Mouse (Mus musculus) kidney, embryonic 14.5 days (tissue): ENCODE results near the gene Gstt2. TPM values are rescaled to one million over a fixed set of nuclear protein-coding genes. Genes with fewer than 3 reads are reported as not detected.
A peak's percentile ranks its signal among the peaks of the same experiment; 100 is the strongest.

Experiments
- ATAC-seq: fragments of 200-750 bp; cut with Nextera tagmentation; 2 replicates; pipeline ENCODE4 v1.8.0; 2017; ENCODE audit warnings: moderate number of reproducible peaks, mild to moderate bottlenecking, moderate TSS enrichment, moderate library complexity; ENCODE audit not compliant: low FRiP score, low TSS enrichment
- H3K27ac ChIP-seq: fragments of 300-500 bp; sonication (generic); 2 replicates; pipeline ENCODE4 v1.5.1; 2014; ENCODE audit warnings: low read depth, mild to moderate bottlenecking, low read length, moderate library complexity, mixed read lengths
- H3K27me3 ChIP-seq: fragments of 300-500 bp; sonication (generic); 2 replicates; pipeline ENCODE4 v1.6.1; 2014; ENCODE audit warnings: mild to moderate bottlenecking, low read length; ENCODE audit not compliant: control insufficient read depth, insufficient read depth
- H3K36me3 ChIP-seq: fragments of 300-500 bp; sonication (generic); 2 replicates; pipeline ENCODE4 v1.6.1; 2014; ENCODE audit warnings: low read length, mixed read lengths; ENCODE audit not compliant: control insufficient read depth, insufficient read depth
- H3K4me1 ChIP-seq: fragments of 300-500 bp; sonication (generic); 2 replicates; pipeline ENCODE4 v1.6.1; 2014; ENCODE audit warnings: low read length, mixed read lengths; ENCODE audit not compliant: control insufficient read depth, insufficient read depth
- H3K4me2 ChIP-seq: fragments of 300-500 bp; sonication (generic); replicated peaks from 2 replicates; pipeline ENCODE4 v1.6.1; 2014; ENCODE audit warnings: low read depth, mild to moderate bottlenecking, low read length
- H3K4me3 ChIP-seq: fragments of 300-500 bp; sonication (generic); 2 replicates; pipeline ENCODE4 v1.5.1; 2014; ENCODE audit warnings: mild to moderate bottlenecking, low read length
- H3K9ac ChIP-seq: fragments of 300-500 bp; sonication (generic); 2 replicates; pipeline ENCODE4 v1.6.1; 2014; ENCODE audit warnings: low read depth, mild to moderate bottlenecking, low read length, moderate library complexity
- H3K9me3 ChIP-seq: fragments of 300-500 bp; sonication (generic); 2 replicates; pipeline ENCODE4 v1.6.1; 2016; ENCODE audit warnings: low read length; ENCODE audit not compliant: control insufficient read depth
- WGBS: fragments of 180-500 bp; shearing (Covaris S2); extraction: QIAGEN DNeasy Blood & Tissue Kit; methylation state at CpG from one replicate; pipeline ENCODE4 v1.1.7; 2014; 5-methylcytosine and 5-hydroxymethylcytosine counted together
- polyA plus RNA-seq: library from polyadenylated mRNA; unstranded; fragments of >200 nt; fragmentation: Nextera tagmentation; extraction: Ambion mirVana; gene quantifications from 2 replicates; pipeline ENCODE4 v1.2.1, GENCODE M21; 2014

The Gstt2 gene
- polyA plus RNA-seq, 1 experiment from 2014 or later, result 28.2 TPM

- H3K27ac ChIP-seq, result no peak overlapping the region
- no peak overlapping the region for H3K9ac ChIP-seq
- H3K36me3 ChIP-seq, result peaks cover 19% of the 10 kb centered on the region; the same call in 1 of the 2 replicates
- no peak overlapping the region for H3K4me3 ChIP-seq
- no peaks in the 10 kb centered on the region; the same call in 1 of the 2 replicates for H3K9me3 ChIP-seq
- peaks cover 18% of the 10 kb centered on the region; the same call in 1 of the 2 replicates for H3K4me1 ChIP-seq
- H3K27me3 ChIP-seq, result no peaks in the 10 kb centered on the region
- no peak overlapping the region for H3K4me2 ChIP-seq
- WGBS, result 82% methylated on average over 3 of the region's 3 CpGs
- no peak for ATAC-seq
Observed at GRCm38 (mm10) chr10:75856976-75857375, 19.8 kb upstream of the Gstt2 start.

- 63% methylated on average over 11 of the region's 11 CpGs for WGBS
- Histone ChIP-seq H3K27ac (no peak overlapping the region), H3K9ac (no peak overlapping the region), H3K4me3 (no peak overlapping the region), H3K4me1 (peaks cover 18% of the 10 kb centered on the region; the same call in 1 of the 2 replicates), H3K9me3 (no peaks in the 10 kb centered on the region), H3K4me2 (no peak overlapping the region), H3K36me3 (peaks cover 19% of the 10 kb centered on the region; the same call in 1 of the 2 replicates), H3K27me3 (no peaks in the 10 kb centered on the region)
- ATAC-seq, result no peak
Observed at GRCm38 (mm10) chr10:75856155-75856907, 19.1 kb upstream of the Gstt2 start.

GRCm38 (mm10) chr10:75855416-75855981 is 18.3 kb upstream of the Gstt2 start:
- no peaks in the 10 kb centered on the region for H3K9me3 ChIP-seq
- no peak for ATAC-seq
- 94% methylated on average over 15 of the region's 15 CpGs for WGBS
- H3K9ac ChIP-seq, result no peak overlapping the region
- H3K4me1 ChIP-seq, result peaks cover 14% of the 10 kb centered on the region; the same call in 1 of the 2 replicates
- no peak overlapping the region for H3K4me2 ChIP-seq
- H3K27ac ChIP-seq, result no peak overlapping the region
- no peak overlapping the region for H3K4me3 ChIP-seq
- peaks cover 19% of the 10 kb centered on the region; the same call in 1 of the 2 replicates for H3K36me3 ChIP-seq
- no peaks in the 10 kb centered on the region for H3K27me3 ChIP-seq

GRCm38 (mm10) chr10:75854791-75855190 is 17.6 kb upstream of the Gstt2 start:
- no peaks in the 10 kb centered on the region for H3K27me3 ChIP-seq
- no peak overlapping the region for H3K4me2 ChIP-seq
- H3K36me3 ChIP-seq, result peaks cover 19% of the 10 kb centered on the region; the same call in 1 of the 2 replicates
- H3K4me3 ChIP-seq, result no peak overlapping the region
- H3K27ac ChIP-seq, result no peak overlapping the region
- no peaks in the 10 kb centered on the region for H3K9me3 ChIP-seq
- 82% methylated on average over 6 of the region's 6 CpGs for WGBS
- H3K4me1 ChIP-seq, result 0 out of 2 replicates have a peak, but pooled peaks cover 14% of the 10 kb centered on the region
- ATAC-seq, result no peak
- no peak overlapping the region for H3K9ac ChIP-seq

- Histone ChIP-seq H3K4me1 (0 out of 2 replicates have a peak, but pooled peaks cover 14% of the 10 kb centered on the region), H3K9me3 (no peaks in the 10 kb centered on the region), H3K9ac (no peak overlapping the region), H3K4me2 (no peak overlapping the region), H3K36me3 (peaks cover 19% of the 10 kb centered on the region; the same call in 1 of the 2 replicates), H3K27ac (no peak overlapping the region), H3K27me3 (no peaks in the 10 kb centered on the region), H3K4me3 (no peak overlapping the region)
- no peak for ATAC-seq
- 48% methylated on average over 5 of the region's 5 CpGs for WGBS
Observed at GRCm38 (mm10) chr10:75854096-75854495, 16.9 kb upstream of the Gstt2 start.

- ATAC-seq, result peak; percentile 3; the same call in 1 of the 2 replicates
- Histone ChIP-seq H3K9me3 (no peaks in the 10 kb centered on the region), H3K9ac (no peak overlapping the region), H3K27ac (no peak overlapping the region), H3K4me2 (no peak overlapping the region), H3K4me3 (no peak overlapping the region), H3K4me1 (0 out of 2 replicates have a peak, but pooled peaks cover 8% of the 10 kb centered on the region), H3K27me3 (no peaks in the 10 kb centered on the region), H3K36me3 (peaks cover 19% of the 10 kb centered on the region; the same call in 1 of the 2 replicates)
- WGBS, result 32% methylated on average over 10 of the region's 10 CpGs
Observed at GRCm38 (mm10) chr10:75853452-75853851, 16.2 kb upstream of the Gstt2 start.

- Histone ChIP-seq H3K4me2 (no peak overlapping the region), H3K9me3 (no peaks in the 10 kb centered on the region), H3K4me1 (0 out of 2 replicates have a peak, but pooled peaks cover 3% of the 10 kb centered on the region), H3K4me3 (no peak overlapping the region), H3K9ac (no peak overlapping the region), H3K27ac (no peak overlapping the region), H3K36me3 (peaks cover 11% of the 10 kb centered on the region; the same call in 1 of the 2 replicates), H3K27me3 (no peaks in the 10 kb centered on the region)
- WGBS, result 92% methylated on average over 12 of the region's 12 CpGs
- ATAC-seq, result no peak
Observed at GRCm38 (mm10) chr10:75852539-75853125, 15.4 kb upstream of the Gstt2 start.

GRCm38 (mm10) chr10:75851681-75852080 is 14.5 kb upstream of the Gstt2 start:
- no peak overlapping the region for H3K9ac ChIP-seq
- no peak overlapping the region for H3K27ac ChIP-seq
- WGBS, result 38% methylated on average over 3 of the region's 3 CpGs

More at GRCm38 (mm10) chr10:75851681-75852080, 14.5 kb upstream of the Gstt2 start:
- H3K4me1 ChIP-seq, result no peaks in the 10 kb centered on the region
- no peak overlapping the region for H3K4me2 ChIP-seq
- H3K36me3 ChIP-seq, result peaks cover 1% of the 10 kb centered on the region; the same call in 1 of the 2 replicates
- no peaks in the 10 kb centered on the region for H3K27me3 ChIP-seq
- no peaks in the 10 kb centered on the region for H3K9me3 ChIP-seq
- no peak for ATAC-seq
- no peak overlapping the region for H3K4me3 ChIP-seq
